Mouse (Mus musculus) gastrocnemius, postnatal 25 days (tissue): ENCODE results near the gene Kcnip3. TPM values are rescaled to one million over a fixed set of nuclear protein-coding genes. Genes with fewer than 3 reads are reported as not detected.
A peak's percentile ranks its signal among the peaks of the same experiment; 100 is the strongest.

Source experiments
- DNase-seq: peaks from one replicate; pipeline ENCODE4 v3.0.0; 2022
- total RNA-seq, 2 experiments: library from RNA; stranded (reverse); gene quantifications; 1 replicate in 1 of 2; 2 replicates in 1 of 2; pipeline ENCODE4 v1.2.3; 2021

The Kcnip3 gene
- total RNA-seq, 2 experiments from 2014 or later: 0.28 to 0.38 TPM

DNA sequence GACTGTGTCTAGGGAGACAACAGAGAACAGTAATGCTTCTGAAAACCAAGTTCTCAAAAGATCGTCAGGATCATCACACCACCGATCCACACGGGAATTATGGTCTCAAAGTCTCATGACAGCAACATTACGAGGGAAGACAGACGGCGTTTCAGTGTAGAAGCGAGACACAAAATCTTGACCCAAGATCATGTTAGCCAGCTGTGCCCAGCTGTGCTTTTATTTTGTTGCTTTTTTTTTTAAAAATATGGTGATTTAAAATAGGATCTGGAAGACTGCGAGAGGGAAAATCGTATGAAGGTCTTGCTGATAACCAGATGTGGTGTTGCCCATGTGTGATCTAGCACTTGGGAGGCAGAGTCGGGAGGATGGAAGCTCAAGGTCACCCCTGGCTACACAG is 51.2 kb downstream of the Kcnip3 start:
- no peak for DNase-seq

GRCm38 (mm10) chr2:127470183-127470582 is 51.7 kb downstream of the Kcnip3 start:
- no peak for DNase-seq

DNA sequence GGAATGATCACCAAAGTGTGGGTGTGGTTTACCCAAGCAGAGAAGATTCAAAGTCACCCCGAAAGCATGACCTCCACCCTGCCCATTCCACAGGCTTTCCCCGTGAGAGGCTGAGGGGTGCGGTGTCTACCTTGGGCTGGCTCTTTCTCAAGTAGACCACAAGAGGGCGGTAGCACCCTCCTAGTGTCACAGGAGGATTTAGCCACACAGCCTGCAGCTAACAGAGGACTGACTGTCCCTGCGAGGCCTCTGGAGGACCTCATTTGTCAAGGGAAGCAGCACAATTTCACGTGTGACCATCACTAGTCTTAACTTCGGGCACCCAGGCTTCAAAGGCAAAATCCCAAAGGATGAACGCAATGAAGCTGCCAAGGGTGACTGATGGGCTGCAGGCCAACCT is 59.6 kb downstream of the Kcnip3 start:
- peak; percentile 53 for DNase-seq

- DNase-seq: no peak
Measured at GRCm38 (mm10) chr2:127461351-127461750, 60.5 kb downstream of the Kcnip3 start.

DNA sequence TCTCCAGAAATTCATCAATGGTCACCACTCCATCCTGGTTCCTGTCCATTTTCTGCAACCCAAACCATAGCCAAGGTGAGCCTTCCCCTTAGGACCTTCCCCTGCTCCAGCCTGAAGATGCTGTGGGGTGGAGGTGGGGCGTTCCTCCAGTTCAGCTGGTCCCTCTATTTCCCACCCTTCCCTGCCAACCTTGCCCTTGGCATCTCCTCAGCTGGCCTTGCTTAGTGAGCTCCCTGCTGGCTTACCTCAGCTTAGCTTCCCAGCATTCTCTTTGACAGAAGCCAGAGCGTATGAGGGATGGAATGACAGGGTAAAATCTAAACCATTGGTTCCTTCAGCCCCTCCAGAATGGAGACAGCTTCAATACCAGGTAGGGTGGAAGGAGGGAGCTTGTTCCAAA is 62.6 kb downstream of the Kcnip3 start:
- no peak for DNase-seq

DNA sequence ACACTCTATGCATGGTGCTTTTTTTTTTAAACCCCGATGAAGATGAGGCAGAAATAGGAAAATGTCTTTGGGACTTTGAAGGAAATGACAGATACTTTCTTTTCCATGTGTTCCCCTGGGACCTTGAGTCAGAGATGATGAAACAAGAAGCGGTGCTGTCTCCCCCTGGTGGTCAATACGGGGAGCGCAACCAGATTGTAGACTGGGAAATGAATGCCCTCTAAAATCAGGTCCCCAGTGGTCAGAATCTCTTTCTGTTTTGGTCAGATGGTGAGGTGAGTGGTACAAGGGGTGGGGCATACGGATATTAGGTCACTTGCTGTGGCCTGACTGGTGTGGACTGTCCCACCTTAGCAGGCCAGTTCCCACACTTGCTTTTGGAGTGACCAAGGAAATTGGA is 68.1 kb downstream of the Kcnip3 start:
- DNase-seq: peak; percentile 36

- DNase-seq: no peak
Measured at GRCm38 (mm10) chr2:127453141-127453540, 68.8 kb downstream of the Kcnip3 start.

- DNase-seq: no peak
Measured at GRCm38 (mm10) chr2:127451748-127452147, 70.1 kb downstream of the Kcnip3 start.

DNA sequence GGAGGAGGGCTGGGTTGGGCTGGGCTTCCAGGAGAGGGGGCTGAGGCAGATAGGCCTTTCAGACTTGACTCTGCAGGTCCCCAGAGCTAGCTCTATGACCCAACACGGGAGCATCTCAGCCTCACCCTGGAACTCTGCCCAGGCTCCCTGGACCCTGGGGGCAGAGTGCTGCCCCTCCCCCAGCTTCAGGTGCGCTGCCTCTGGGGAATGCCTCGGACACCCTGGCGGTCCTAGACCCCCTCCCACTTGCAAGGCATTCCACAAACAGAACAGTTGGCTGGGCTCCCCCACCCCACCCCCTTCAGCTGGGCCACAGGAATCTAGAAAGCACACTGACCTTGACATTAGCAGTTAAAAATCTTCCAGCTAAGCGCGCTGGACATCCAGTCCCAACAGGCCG is 72.2 kb downstream of the Kcnip3 start:
- DNase-seq: no peak

DNA sequence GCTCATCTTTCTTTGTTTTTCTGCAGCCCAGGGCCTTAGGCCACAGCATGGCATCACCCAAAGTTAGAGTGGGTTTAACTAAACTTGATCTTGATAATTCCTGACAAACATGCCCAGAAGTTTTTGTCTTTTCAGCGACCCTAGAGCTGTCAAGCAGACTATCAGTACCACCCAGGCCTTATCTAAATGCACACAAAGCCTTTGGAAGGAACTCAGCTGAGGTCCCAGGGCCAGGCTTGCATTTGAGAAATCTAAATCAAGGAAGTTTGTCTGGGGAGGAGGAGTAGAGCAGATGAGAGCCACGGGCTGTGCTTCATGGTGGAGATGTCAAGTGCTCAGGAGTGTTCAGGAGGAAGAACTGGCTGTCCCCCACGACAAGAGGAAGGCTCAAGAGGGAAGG is 75.0 kb downstream of the Kcnip3 start:
- DNase-seq: no peak

DNA sequence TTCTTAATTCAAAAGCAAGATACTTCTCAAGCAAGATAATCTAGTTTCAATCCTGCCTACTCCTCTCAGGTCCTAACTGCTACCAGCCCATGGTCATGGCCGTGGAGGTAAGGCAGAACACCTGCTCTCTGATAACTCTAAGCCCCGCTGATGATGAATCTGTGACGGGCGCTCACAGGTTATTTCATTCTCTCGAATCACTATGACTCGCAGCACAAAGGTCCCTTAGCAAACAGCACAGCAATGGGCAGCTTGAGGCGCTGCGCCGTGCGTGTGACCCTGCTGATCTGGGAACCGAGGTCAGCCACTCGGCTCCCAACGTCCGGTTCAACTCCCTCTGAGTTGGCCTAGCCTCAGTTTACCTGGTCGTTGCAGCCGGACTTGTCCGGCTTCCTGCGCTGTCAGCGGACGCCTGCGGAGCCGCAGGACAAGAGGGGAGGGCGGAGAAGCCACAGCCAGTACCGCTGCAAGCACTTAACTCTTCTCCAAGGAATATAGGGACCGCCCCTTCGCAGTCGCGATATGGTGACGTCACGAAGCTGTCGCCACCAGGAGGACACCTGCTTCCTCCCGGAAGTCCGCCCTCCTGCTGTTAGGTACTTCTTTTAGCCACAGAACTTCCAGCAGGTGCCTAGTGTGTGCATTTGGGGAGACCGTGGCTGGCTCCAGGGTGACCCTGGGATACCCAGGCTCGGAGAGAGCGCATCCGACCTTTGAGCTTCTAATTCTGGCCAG is 77.7 kb downstream of the Kcnip3 start, which contains the start of gene Fahd2a:
Gene Fahd2a (minus strand): TSS at position 511 of the 735 bp plus-strand sequence.
- DNase-seq: peak; percentile 78

DNA sequence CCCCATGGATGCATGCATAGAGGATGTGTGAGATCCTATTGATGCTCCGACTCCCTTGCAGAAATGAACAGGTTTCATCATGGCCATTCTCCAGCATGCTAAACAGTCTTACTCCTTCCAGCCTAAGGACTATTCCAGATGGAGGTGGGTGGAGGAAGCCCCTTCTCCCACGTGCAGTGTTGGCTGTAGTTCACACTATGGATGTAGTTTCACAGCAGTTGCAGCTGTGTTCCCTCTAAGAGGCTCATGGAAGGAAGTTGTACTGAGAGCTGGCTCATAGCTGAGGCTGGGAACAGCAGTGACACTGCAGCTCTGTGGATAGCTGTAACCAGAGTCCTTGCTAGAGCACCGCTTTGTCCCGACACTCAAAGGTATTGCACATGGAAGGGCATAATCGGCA is 84.2 kb downstream of the Kcnip3 start:
- no peak for DNase-seq

GRCm38 (mm10) chr2:127435554-127435953 is 86.3 kb downstream of the Kcnip3 start:
- DNase-seq: no peak

- no peak for DNase-seq
Measured at GRCm38 (mm10) chr2:127435135-127435534, 86.8 kb downstream of the Kcnip3 start.

DNA sequence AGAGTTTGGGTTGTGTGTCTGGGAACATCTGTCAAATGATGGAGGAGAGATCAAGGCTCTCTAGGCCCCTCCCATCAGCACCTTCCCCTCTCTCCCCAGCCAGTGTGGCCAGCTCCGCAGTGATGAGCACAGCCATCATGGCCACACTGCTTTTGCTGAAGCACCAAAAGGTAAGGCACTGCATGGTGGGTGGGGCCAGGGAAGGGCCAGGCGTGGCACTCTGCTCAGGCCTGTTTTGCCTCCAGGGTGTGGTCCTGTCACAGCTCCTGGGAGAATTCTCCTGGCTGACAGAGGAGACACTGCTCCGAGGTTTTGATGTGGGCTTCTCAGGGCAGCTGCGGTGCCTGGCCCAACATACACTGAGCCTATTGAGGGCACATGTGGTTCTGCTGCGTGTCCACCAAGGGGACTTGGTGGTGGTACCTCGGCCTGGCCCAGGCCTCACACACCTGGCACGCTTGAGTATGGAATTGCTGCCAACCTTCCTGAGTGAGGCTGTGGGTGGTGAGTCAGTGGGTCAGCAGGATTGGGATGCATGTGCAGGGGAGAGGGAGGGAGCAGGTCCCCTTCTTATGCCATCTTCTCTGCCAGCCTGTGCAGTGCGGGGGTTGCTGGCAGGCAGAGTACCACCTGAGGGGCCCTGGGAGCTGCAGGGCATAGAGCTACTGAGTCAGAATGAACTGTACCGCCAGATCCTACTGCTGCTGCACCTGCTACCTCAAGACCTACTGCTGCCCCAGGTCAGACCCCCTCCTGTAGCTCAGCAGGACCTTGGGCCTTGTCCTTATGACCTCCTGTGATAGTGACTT is 88.2 kb downstream of the Kcnip3 start:
- no peak for DNase-seq

- no peak for DNase-seq
Measured at GRCm38 (mm10) chr2:127430238-127430637, 91.7 kb downstream of the Kcnip3 start.

DNA sequence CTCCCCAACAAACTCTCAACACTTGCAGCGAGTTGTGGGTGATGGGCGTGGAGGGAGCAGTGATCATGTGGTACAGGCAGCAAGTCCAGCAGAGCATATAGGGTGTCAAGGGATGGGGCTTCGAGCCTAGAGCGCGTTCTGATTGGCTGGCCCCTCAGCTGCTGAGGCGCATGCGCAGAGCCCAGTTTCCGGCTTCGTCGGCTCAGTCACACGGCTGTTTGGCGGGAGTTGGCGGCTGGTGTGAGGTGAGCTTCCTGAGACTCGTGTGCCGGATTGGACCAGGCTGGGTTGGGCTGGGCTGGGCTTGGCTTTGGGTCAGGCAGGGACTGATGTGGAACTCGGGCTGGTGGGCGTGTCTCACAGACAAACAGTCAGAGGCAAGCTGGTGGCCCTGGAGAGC is 96.9 kb downstream of the Kcnip3 start, which contains the start of gene Gpat2:
Gene Gpat2 (plus strand): TSS at position 223 of the 400 bp plus-strand sequence.
- no peak for DNase-seq

DNA sequence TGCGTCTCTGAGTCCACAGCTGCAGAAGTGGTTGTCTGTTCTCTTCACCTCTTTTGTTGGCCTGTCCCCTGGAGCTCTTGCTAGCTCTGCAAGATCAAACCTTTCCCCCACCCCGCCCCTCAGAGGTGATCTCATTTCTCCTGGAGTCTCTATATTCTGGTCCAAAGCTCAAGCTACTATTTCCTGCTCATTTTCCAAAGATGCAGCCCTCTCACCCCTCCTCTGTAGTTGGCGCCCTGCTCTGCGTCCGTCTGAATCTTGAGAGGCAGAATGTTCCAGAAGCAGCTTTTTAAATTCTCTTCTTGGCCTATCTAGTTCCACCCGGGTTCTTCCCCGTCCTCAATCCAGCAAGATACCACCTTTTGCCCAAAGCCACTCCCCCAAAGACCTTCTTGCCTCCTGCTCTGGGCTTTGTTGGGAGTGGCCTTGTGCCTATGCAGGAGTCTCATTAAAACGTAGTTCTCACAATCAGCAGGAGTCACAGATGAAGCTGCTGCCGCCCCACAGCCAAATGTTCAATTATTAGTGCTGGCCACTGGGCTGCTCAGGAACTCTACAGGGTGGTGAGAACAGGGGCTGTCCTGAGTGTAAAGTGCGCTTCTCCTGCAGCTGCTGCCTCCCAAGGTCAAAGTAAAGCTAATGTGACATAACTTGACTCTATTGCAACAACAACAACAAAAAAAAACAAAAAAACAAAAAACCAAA is 103.5 kb downstream of the Kcnip3 start:
- no peak for DNase-seq

DNA sequence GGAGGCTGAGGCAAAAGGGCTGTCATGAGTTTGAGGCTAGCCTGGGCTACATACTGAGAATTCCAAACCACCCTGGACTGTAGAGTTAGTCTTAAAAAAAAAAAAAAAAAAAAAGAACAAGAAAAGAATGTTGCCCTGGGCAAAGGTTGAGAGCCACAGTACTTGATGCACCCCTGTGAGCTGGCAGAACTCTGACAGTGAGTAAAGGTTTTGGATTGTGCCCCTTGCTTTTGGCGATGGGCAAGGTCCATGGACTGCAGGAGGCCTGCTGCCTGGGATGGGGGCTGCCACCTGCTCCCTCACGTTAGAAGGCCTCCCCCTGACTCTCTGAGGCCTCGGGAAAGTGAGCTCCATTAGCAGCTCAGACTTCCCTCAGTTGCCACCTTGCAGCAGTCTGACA is 105.2 kb downstream of the Kcnip3 start:
- DNase-seq: no peak

DNA sequence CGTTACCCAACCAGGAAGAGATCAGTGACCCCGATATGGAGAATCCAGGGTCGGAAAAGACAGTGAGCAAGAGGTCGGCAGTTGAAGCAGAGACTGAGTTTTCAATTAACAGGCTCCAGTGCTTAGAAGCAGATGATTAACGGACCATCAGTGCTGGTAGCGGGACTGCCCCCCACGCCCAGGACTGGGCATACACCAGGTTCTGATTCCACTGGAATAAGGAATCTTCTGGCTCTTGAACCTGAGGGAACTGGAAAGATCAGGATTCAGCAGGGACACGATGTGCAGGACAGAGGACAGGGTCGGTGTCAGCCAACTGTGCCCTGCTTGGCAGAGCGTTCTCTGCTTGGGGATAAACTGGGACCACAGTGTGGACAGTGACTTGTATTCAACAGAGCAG is 106.1 kb downstream of the Kcnip3 start:
- DNase-seq: no peak

DNA sequence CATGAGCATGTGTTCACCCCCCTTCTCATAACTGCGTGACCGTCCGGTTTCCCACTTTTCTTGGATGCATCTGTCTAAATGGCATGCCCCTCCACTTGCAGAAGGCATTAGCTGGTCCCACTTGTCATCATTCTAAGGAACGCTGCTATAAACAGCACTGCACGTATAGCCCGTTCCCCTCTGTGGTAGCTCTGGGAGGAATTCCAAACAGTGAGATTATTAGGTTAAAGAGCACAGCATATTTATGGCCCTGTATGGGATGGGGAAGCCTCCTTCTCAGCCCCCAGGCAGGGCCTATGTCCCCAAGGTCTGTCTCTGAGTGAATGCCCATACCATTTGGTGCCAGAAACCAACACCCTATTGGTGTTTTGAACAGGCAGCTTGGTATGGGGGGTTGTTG is 110.8 kb downstream of the Kcnip3 start:
- no peak for DNase-seq
